ENCODE assay signal across 29 mouse cellular contexts in genomic region chr11:68526441-68526840, GRCm38 (mm10). TPM values are rescaled to one million over a fixed set of nuclear protein-coding genes. Genes with fewer than 3 reads are reported as not detected.
DNase-seq lines count a peak whose midpoint lies in the region; ATAC-seq and TF ChIP-seq lines count a peak whose summit lies in the region.
"Had no signal": no experiment of that assay in that cellular context is flagged by ENCODE, and none has a peak within 500 bp of the region (broad histone marks: within the 10 kb centered on the region; RNA-seq: fewer than 3 reads in every experiment).

No protein-coding gene starts in this region.

- WGBS in midbrain, embryonic 11.5 days: 76% methylated on average over 4 of the region's 4 CpGs
- 83% methylated on average over 4 of the region's 4 CpGs for WGBS in midbrain, embryonic 14.5 days
- WGBS in hindbrain, embryonic 11.5 days: 74% methylated on average over 4 of the region's 4 CpGs

- ATAC-seq in midbrain, embryonic 11.5 days (ENCODE audit: low FRiP score): no peak
- ATAC-seq in midbrain, embryonic 14.5 days (ENCODE audit: low FRiP score, low TSS enrichment): no peak
- no peak for ATAC-seq in hindbrain, embryonic 11.5 days (ENCODE audit: low FRiP score)
- ATAC-seq: CD4-positive, CD25-positive, alpha-beta regulatory T cell, adult 4 months; forebrain, embryonic 15.5 days; hindbrain, postnatal 0 days; inflammation-experienced regulatory T-cells, adult 6 months had no signal

- peak overlapping the region; percentile 57; the same call in 1 of the 2 replicates for H3K27ac ChIP-seq in layer of hippocampus, adult 2 months
- no peak overlapping the region for H3K27ac ChIP-seq in midbrain, embryonic 11.5 days (ENCODE audit: low read depth, low read length)
- H3K27ac ChIP-seq in midbrain, embryonic 14.5 days (replicated peaks; ENCODE audit: low read depth, low read length): no peak overlapping the region
- peak overlapping the region; percentile 85 for H3K27ac ChIP-seq in cortical plate, adult 2 months (ENCODE audit: insufficient read depth, low read length)
- H3K27ac ChIP-seq in hindbrain, embryonic 11.5 days (ENCODE audit: low read depth, low read length): no peak overlapping the region
- H3K27ac ChIP-seq: forebrain, embryonic 12.5 days; forebrain, embryonic 15.5 days; heart, embryonic 15.5 days; hindbrain, embryonic 10.5 days; hindbrain, embryonic 14.5 days; hindbrain, postnatal 0 days had no signal

- no peak overlapping the region for H3K4me3 ChIP-seq in layer of hippocampus, adult 2 months
- H3K4me3 ChIP-seq in midbrain, embryonic 11.5 days (ENCODE audit: low read depth, low read length): no peak overlapping the region
- no peak overlapping the region for H3K4me3 ChIP-seq in midbrain, embryonic 14.5 days (replicated peaks; ENCODE audit: low read depth, low read length)
- H3K4me3 ChIP-seq in cortical plate, adult 2 months (ENCODE audit: insufficient read depth, low read length): no peak overlapping the region
- H3K4me3 ChIP-seq in hindbrain, embryonic 11.5 days (ENCODE audit: low read depth, low read length): no peak overlapping the region
- H3K4me3 ChIP-seq: forebrain, embryonic 12.5 days; forebrain, embryonic 15.5 days; heart, embryonic 12.5 days; heart, embryonic 15.5 days; hindbrain, embryonic 10.5 days had no signal

- H3K9ac ChIP-seq in midbrain, embryonic 11.5 days (ENCODE audit: low read length): no peak overlapping the region
- H3K9ac ChIP-seq in midbrain, embryonic 14.5 days (replicated peaks; ENCODE audit: low read length): no peak overlapping the region
- H3K9ac ChIP-seq in hindbrain, embryonic 11.5 days (ENCODE audit: low read depth, low read length): no peak overlapping the region
- H3K9ac ChIP-seq: forebrain, embryonic 12.5 days; forebrain, embryonic 15.5 days; heart, embryonic 12.5 days; heart, embryonic 15.5 days; hindbrain, embryonic 14.5 days had no signal

- H3K36me3 ChIP-seq in midbrain, embryonic 11.5 days (ENCODE audit: control insufficient read depth, insufficient read depth, low read length): no peaks in the 10 kb centered on the region
- H3K36me3 ChIP-seq in midbrain, embryonic 14.5 days (ENCODE audit: control insufficient read depth, insufficient read depth, low read length): no peaks in the 10 kb centered on the region
- H3K36me3 ChIP-seq in hindbrain, embryonic 11.5 days (ENCODE audit: control insufficient read depth, insufficient read depth, low read length): no peaks in the 10 kb centered on the region
- H3K36me3 ChIP-seq: forebrain, embryonic 12.5 days; forebrain, embryonic 15.5 days; heart, embryonic 12.5 days; heart, embryonic 15.5 days; hindbrain, embryonic 10.5 days had no signal

- no peaks in the 10 kb centered on the region for H3K27me3 ChIP-seq in midbrain, embryonic 11.5 days (ENCODE audit: control insufficient read depth, insufficient read depth, low read length)
- no peaks in the 10 kb centered on the region for H3K27me3 ChIP-seq in midbrain, embryonic 14.5 days (ENCODE audit: control insufficient read depth, insufficient read depth, low read length)
- no peaks in the 10 kb centered on the region for H3K27me3 ChIP-seq in hindbrain, embryonic 11.5 days (ENCODE audit: control insufficient read depth, insufficient read depth, low read length)
- H3K27me3 ChIP-seq: forebrain, embryonic 15.5 days had no signal

- no peaks in the 10 kb centered on the region for H3K9me3 ChIP-seq in midbrain, embryonic 11.5 days (ENCODE audit: control insufficient read depth, low read length)
- H3K9me3 ChIP-seq in midbrain, embryonic 14.5 days (ENCODE audit: control insufficient read depth, low read length): no peaks in the 10 kb centered on the region
- H3K9me3 ChIP-seq in hindbrain, embryonic 11.5 days (ENCODE audit: control insufficient read depth, low read length): no peaks in the 10 kb centered on the region
- H3K9me3 ChIP-seq: forebrain, embryonic 12.5 days; forebrain, embryonic 15.5 days; heart, embryonic 12.5 days; heart, embryonic 15.5 days; hindbrain, embryonic 10.5 days had no signal

- no peak for TF ChIP-seq CTCF in layer of hippocampus, adult 2 months (conservative IDR thresholded peaks at IDR 0.05)
- TF ChIP-seq CTCF in cortical plate, adult 2 months (IDR thresholded peaks at IDR 0.05; ENCODE audit: extremely low read depth, insufficient read depth, low read length): no peak

- no peak for DNase-seq in layer of hippocampus, adult 2 months (ENCODE audit: low spot score in 2 of 2)
- no peak for DNase-seq in layer of hippocampus, adult 9-11 months
- DNase-seq in midbrain, embryonic 11.5 days (ENCODE audit: low spot score, missing footprints): peak; percentile 21
- DNase-seq in midbrain, embryonic 14.5 days: no peak
- peak; percentile 59 for DNase-seq in brain, adult 2 months (ENCODE audit: low read depth, low spot score)
- no peak for DNase-seq in hindbrain, embryonic 11.5 days (ENCODE audit: low spot score)
- DNase-seq: adrenal gland, adult 2 months; adrenal gland, postnatal 14 days; cerebellum, adult 11-12 months; cerebellum, adult 8-10 months; cerebellum, postnatal 10 days; cerebellum, postnatal 36 days; gastrocnemius, postnatal 25 days; heart, adult 18-20 months; heart, postnatal 10 days; heart, postnatal 36 days had no signal

- no peaks in the 10 kb centered on the region for H3K4me1 ChIP-seq in midbrain, embryonic 11.5 days (ENCODE audit: control insufficient read depth, insufficient read depth, low read length)
- H3K4me1 ChIP-seq in midbrain, embryonic 14.5 days (ENCODE audit: control insufficient read depth, insufficient read depth, low read length): no peaks in the 10 kb centered on the region
- peaks cover 8% of the 10 kb centered on the region for H3K4me1 ChIP-seq in cortical plate, adult 2 months (ENCODE audit: control insufficient read depth, insufficient read depth, low read length)
- H3K4me1 ChIP-seq in hindbrain, embryonic 11.5 days (replicated peaks; ENCODE audit: control insufficient read depth, insufficient read depth, low read length): no peaks in the 10 kb centered on the region
- H3K4me1 ChIP-seq: forebrain, embryonic 15.5 days; heart, embryonic 12.5 days had no signal

- TF ChIP-seq POLR2A in cortical plate, adult 2 months (IDR thresholded peaks at IDR 0.05; ENCODE audit: extremely low read depth, insufficient read depth, low read length): peak; percentile 33; the same call in 1 of the 2 replicates

- H3K4me2 ChIP-seq in midbrain, embryonic 11.5 days: no peak overlapping the region
- no peak overlapping the region for H3K4me2 ChIP-seq in midbrain, embryonic 14.5 days (ENCODE audit: low read length)
- no peak overlapping the region for H3K4me2 ChIP-seq in hindbrain, embryonic 11.5 days (replicated peaks; ENCODE audit: low read depth, low read length)
- H3K4me2 ChIP-seq: forebrain, embryonic 12.5 days; forebrain, embryonic 15.5 days; heart, embryonic 12.5 days; heart, embryonic 15.5 days; hindbrain, embryonic 14.5 days had no signal

RNA-seq across cellular contexts. Expression of gene Pik3r6, which starts 23.6 kb away (rescaled TPM):
- 1 to 10 TPM; 1.7 to 1.9 TPM for total RNA-seq in layer of hippocampus, adult 2 months (2021)
- 0.98 and 1.3 TPM in 2 replicates for polyA plus RNA-seq in midbrain, embryonic 11.5 days (2014; fragmentation: Nextera tagmentation; extraction: Ambion mirVana)
- polyA plus RNA-seq in midbrain, embryonic 14.5 days (2014; fragmentation: Nextera tagmentation; extraction: Ambion mirVana): 0.86 and 1.5 TPM in 2 replicates
- polyA plus RNA-seq in cortical plate, adult 2 months (2012; rRNA removed): 3.8 and 4.4 TPM in 2 replicates
- 1.2 TPM in 2 replicates for polyA plus RNA-seq in hindbrain, embryonic 11.5 days (2014; fragmentation: Nextera tagmentation; extraction: Ambion mirVana)
- polyA plus RNA-seq: C2C12; CD4-positive, CD25-positive, alpha-beta regulatory T cell, adult 4 months; inflammation-experienced regulatory T-cells, adult 6 months had no signal

RNA-seq across cellular contexts. Expression of gene Mfsd6l, which starts 29.5 kb away (rescaled TPM):
- total RNA-seq in layer of hippocampus, adult 2 months (2021): under 1 TPM in 1 of 2 experiments, not detected in 1; 0.23 TPM
- polyA plus RNA-seq in midbrain, embryonic 11.5 days (2014; fragmentation: Nextera tagmentation; extraction: Ambion mirVana): not detected in 2 replicates
- not detected in 2 replicates for polyA plus RNA-seq in midbrain, embryonic 14.5 days (2014; fragmentation: Nextera tagmentation; extraction: Ambion mirVana)
- polyA plus RNA-seq in cortical plate, adult 2 months (2012; rRNA removed): 0.08 TPM in 2 replicates
- polyA plus RNA-seq in hindbrain, embryonic 11.5 days (2014; fragmentation: Nextera tagmentation; extraction: Ambion mirVana): 0.10 TPM in 1 of 2 replicates, not detected in the other
- total RNA-seq: gastrocnemius, adult 8-10 months; gastrocnemius, postnatal 25 days; heart, postnatal 36 days; MEL had no signal
- polyA plus RNA-seq: C2C12; CD4-positive, CD25-positive, alpha-beta regulatory T cell, adult 4 months; forebrain, embryonic 12.5 days; forebrain, embryonic 15.5 days; heart, embryonic 15.5 days; hindbrain, embryonic 14.5 days; inflammation-experienced regulatory T-cells, adult 6 months had no signal

Comparison
In these comparisons a context has a peak if more than half of its experiments do, and no peak if none do; other contexts are left out.
1. DNase-seq: peak in midbrain, embryonic 11.5 days (single experiment) and brain, adult 2 months (single experiment); none in layer of hippocampus, adult 2 months (0 of 2), layer of hippocampus, adult 9-11 months (single experiment), midbrain, embryonic 14.5 days (single experiment) and hindbrain, embryonic 11.5 days (single experiment).
2. H3K27ac ChIP-seq: peak in layer of hippocampus, adult 2 months (single experiment) and cortical plate, adult 2 months (single experiment); none in midbrain, embryonic 11.5 days (single experiment), midbrain, embryonic 14.5 days (single experiment) and hindbrain, embryonic 11.5 days (single experiment).